Mouse (Mus musculus) testis, postnatal 14 days (tissue): ENCODE measurements at regions not wholly inside any gene's neighbourhood (a gene's known extent, or its start where the extent isn't known, plus 50 kb on each side); places are given as distances from the start of the nearest gene placed in this dataset.
"Not testable (repeated sequence)": the region's sequence is repeated elsewhere in the genome, so short reads cannot be mapped to it uniquely, and the experiment has no call there.

Experiments
- DNase-seq: peaks from one replicate; pipeline ENCODE4 v3.0.0; 2021; ENCODE audit warnings: low spot score

DNA sequence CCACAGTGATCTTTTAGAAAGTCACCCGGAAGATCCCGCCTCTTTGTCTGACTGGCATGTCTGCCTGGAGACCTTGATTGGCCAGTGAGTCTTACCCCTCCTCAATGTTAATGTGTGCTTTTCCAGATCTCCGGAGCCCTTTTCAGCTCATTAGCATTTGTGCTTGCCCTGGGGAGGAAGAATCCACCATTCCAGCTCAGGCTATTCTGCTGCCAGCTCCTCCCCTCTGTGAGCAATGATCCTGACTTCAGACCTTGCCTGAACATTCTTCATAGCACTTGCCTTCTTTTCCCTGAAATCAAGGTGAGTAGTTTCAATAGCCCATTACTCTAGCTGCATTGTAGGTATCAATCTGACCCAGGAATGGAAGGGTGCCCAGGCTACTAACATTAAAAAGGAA lies 102.2 kb upstream of the Gm10767 start:
- not testable (repeated sequence) for DNase-seq

DNA sequence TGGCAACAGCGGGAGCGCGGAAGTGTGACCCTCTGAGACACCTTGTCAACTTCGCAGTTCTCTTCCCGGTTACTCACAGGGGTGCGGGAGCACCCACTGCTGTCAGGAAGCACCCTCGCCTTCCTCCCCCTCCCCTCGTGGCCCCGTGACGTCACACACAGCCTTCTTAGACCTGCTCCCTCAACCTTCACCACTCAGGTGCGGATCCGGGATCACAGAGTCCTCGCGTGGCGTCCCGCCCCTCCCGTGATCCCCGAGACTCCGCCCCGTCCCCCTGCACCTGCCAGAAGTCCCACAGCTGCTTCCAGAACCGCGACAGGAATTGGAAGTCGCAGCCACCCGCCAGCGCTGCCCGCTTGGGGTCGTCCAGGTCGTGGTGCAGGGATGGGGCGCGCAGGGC lies 97.1 kb upstream of the Gm10767 start:
- peak; percentile 59 for DNase-seq
